Mouse (Mus musculus) heart, embryonic 14.5 days (tissue): ENCODE data around the gene Adrb1. TPM values are rescaled to one million over a fixed set of nuclear protein-coding genes. Genes with fewer than 3 reads are reported as not detected.
A peak's percentile ranks its signal among the peaks of the same experiment; 100 is the strongest.

Experiments
- ATAC-seq: fragments of 200-750 bp; cut with Nextera tagmentation; 2 replicates; pipeline ENCODE4 v1.8.0; 2017; ENCODE audit warnings: low read depth, moderate TSS enrichment; ENCODE audit not compliant: insufficient number of reproducible peaks, insufficient read depth, low FRiP score
- H3K27ac ChIP-seq, 2 experiments: fragments of 200-500 bp in 1 of 2; fragments of 300-500 bp in 1 of 2; sonication (generic) in 1 of 2; replicated peaks in 1 of 2; 2 replicates each; pipeline ENCODE4 v1.5.1; 2012 to 2014; ENCODE audit warnings: low read depth in 2 of 2, low read length in 2 of 2, control low read depth in 1 of 2, mild to moderate bottlenecking in 1 of 2, mixed read lengths in 1 of 2; ENCODE audit not compliant: control insufficient read depth in 1 of 2, insufficient read depth in 1 of 2
- H3K27me3 ChIP-seq: fragments of 300-500 bp; sonication (generic); 2 replicates; pipeline ENCODE4 v1.6.1; 2014; ENCODE audit warnings: mild to moderate bottlenecking, low read length, control low read depth; ENCODE audit not compliant: control insufficient read depth, insufficient read depth
- H3K36me3 ChIP-seq: fragments of 300-500 bp; sonication (generic); 2 replicates; pipeline ENCODE4 v1.6.1; 2014; ENCODE audit warnings: mild to moderate bottlenecking, control low read depth, low read length, mixed read lengths; ENCODE audit not compliant: control insufficient read depth, insufficient read depth
- H3K4me1 ChIP-seq, 2 experiments: fragments of 200-500 bp in 1 of 2; fragments of 300-500 bp in 1 of 2; sonication (generic) in 1 of 2; 2 replicates each; pipeline ENCODE4 v1.6.1; 2012 to 2014; ENCODE audit warnings: low read length in 2 of 2, control low read depth in 1 of 2, mixed read lengths in 1 of 2; ENCODE audit not compliant: control insufficient read depth in 2 of 2, insufficient read depth in 2 of 2
- H3K4me2 ChIP-seq: fragments of 300-500 bp; sonication (generic); 2 replicates; pipeline ENCODE4 v1.6.1; 2014; ENCODE audit warnings: mild to moderate bottlenecking, low read length
- H3K4me3 ChIP-seq, 2 experiments: fragments of 200-500 bp in 1 of 2; fragments of 300-500 bp in 1 of 2; sonication (generic) in 1 of 2; 2 replicates each; pipeline ENCODE4 v1.5.1; 2012 to 2014; ENCODE audit warnings: low read length in 2 of 2, mild to moderate bottlenecking in 2 of 2, control low read depth in 1 of 2, low read depth in 1 of 2, moderate library complexity in 1 of 2; ENCODE audit not compliant: control insufficient read depth in 1 of 2, insufficient read depth in 1 of 2
- H3K9ac ChIP-seq: fragments of 300-500 bp; sonication (generic); 2 replicates; pipeline ENCODE4 v1.6.1; 2014; ENCODE audit warnings: mild to moderate bottlenecking, low read length
- H3K9me3 ChIP-seq: fragments of 300-500 bp; sonication (generic); 2 replicates; pipeline ENCODE4 v1.6.1; 2016; ENCODE audit warnings: low read length, control low read depth; ENCODE audit not compliant: control insufficient read depth
- WGBS: fragments of 180-500 bp; shearing (Covaris S2); extraction: QIAGEN DNeasy Blood & Tissue Kit; methylation state at CpG from one replicate; pipeline ENCODE4 v1.1.7; 2014; 5-methylcytosine and 5-hydroxymethylcytosine counted together
- polyA plus RNA-seq: library from polyadenylated mRNA; unstranded; fragments of >200 nt; fragmentation: Nextera tagmentation; extraction: Ambion mirVana; gene quantifications from 2 replicates; pipeline ENCODE4 v1.2.1, GENCODE M21; 2014

Gene Adrb1
- polyA plus RNA-seq, 1 experiment from 2014 or later: 8.2 TPM

GRCm38 (mm10) chr19:56762686-56763085 is 40.7 kb downstream of the Adrb1 start:
- 97% methylated on average over 4 of the region's 4 CpGs for WGBS
- Histone ChIP-seq H3K27ac (no peak overlapping the region), H3K9ac (no peak overlapping the region), H3K9me3 (no peaks in the 10 kb centered on the region), H3K27me3 (no peaks in the 10 kb centered on the region), H3K4me1 (peaks cover 10 to 29% of the 10 kb centered on the region in 2 experiments), H3K4me2 (no peak overlapping the region), H3K4me3 (no peak overlapping the region), H3K36me3 (no peaks in the 10 kb centered on the region)
- ATAC-seq: no peak

- Histone ChIP-seq H3K4me3 (no peak overlapping the region), H3K36me3 (no peaks in the 10 kb centered on the region), H3K27me3 (no peaks in the 10 kb centered on the region), H3K9ac (no peak overlapping the region), H3K9me3 (no peaks in the 10 kb centered on the region), H3K4me2 (no peak overlapping the region), H3K4me1 (peaks cover 8 to 11% of the 10 kb centered on the region in 2 experiments), H3K27ac (no peak overlapping the region)
- WGBS: 87% methylated on average over 9 of the region's 9 CpGs
- ATAC-seq: no peak
Measured at GRCm38 (mm10) chr19:56769024-56769423, 47.0 kb downstream of the Adrb1 start.

GRCm38 (mm10) chr19:56772158-56772557 is 50.2 kb downstream of the Adrb1 start:
- Histone ChIP-seq H3K4me2 (no peak overlapping the region), H3K4me3 (no peak overlapping the region), H3K4me1 (peaks cover 35 to 38% of the 10 kb centered on the region in 2 experiments), H3K27ac (no peak overlapping the region), H3K9me3 (no peaks in the 10 kb centered on the region), H3K36me3 (no peaks in the 10 kb centered on the region), H3K9ac (no peak overlapping the region), H3K27me3 (no peaks in the 10 kb centered on the region)
- no peak for ATAC-seq
- 80% methylated on average over 7 of the region's 7 CpGs for whole genome bisulfite sequencing

- peaks cover 4% of the 10 kb centered on the region; the same call in 1 of the 2 replicates for H3K27me3 ChIP-seq
- 60% methylated on average over 10 of the region's 10 CpGs for WGBS
- peaks cover 38 to 39% of the 10 kb centered on the region in 2 experiments for H3K4me1 ChIP-seq
- no peaks in the 10 kb centered on the region for H3K9me3 ChIP-seq
- ATAC-seq: no peak
- no peak overlapping the region for H3K4me2 ChIP-seq
- H3K27ac ChIP-seq: peak overlapping the region in 1 of 2 experiments; percentile 89; a peak in 2 of 4 replicates
- H3K36me3 ChIP-seq: no peaks in the 10 kb centered on the region
- H3K9ac ChIP-seq: no peak overlapping the region
- H3K4me3 ChIP-seq: no peak overlapping the region
Measured at GRCm38 (mm10) chr19:56773393-56773971, 51.5 kb downstream of the Adrb1 start.

GRCm38 (mm10) chr19:56774408-56774962 is 52.5 kb downstream of the Adrb1 start:
- ATAC-seq: peak; percentile 72
- peaks cover 38 to 39% of the 10 kb centered on the region in 2 experiments for H3K4me1 ChIP-seq
- H3K9ac ChIP-seq: no peak overlapping the region
- no peaks in the 10 kb centered on the region for H3K36me3 ChIP-seq
- H3K9me3 ChIP-seq: no peaks in the 10 kb centered on the region
- 16% methylated on average over 9 of the region's 9 CpGs for WGBS
- peaks cover 4% of the 10 kb centered on the region; the same call in 1 of the 2 replicates for H3K27me3 ChIP-seq
- peak overlapping the region; percentile 33 for H3K4me2 ChIP-seq
- H3K4me3 ChIP-seq: no peak overlapping the region
- peak overlapping the region; percentile 76 to 89 for H3K27ac ChIP-seq

- Histone ChIP-seq H3K9me3 (no peaks in the 10 kb centered on the region), H3K27me3 (peaks cover 4% of the 10 kb centered on the region; the same call in 1 of the 2 replicates), H3K4me3 (peak overlapping the region; percentile 17 to 23; a peak in 3 of 4 replicates), H3K4me2 (peak overlapping the region; percentile 74), H3K4me1 (peaks cover 38 to 39% of the 10 kb centered on the region in 2 experiments), H3K27ac (peak overlapping the region; percentile 76 to 89; a peak in 2 of 4 replicates), H3K9ac (peak overlapping the region; percentile 64), H3K36me3 (no peaks in the 10 kb centered on the region)
- WGBS: 17% methylated on average over 24 of the region's 24 CpGs
- no peak for ATAC-seq
Measured at GRCm38 (mm10) chr19:56774971-56775892, 53.2 kb downstream of the Adrb1 start.

GRCm38 (mm10) chr19:56775893-56776718 is 54.1 kb downstream of the Adrb1 start:
- WGBS: 9% methylated on average over 18 of the region's 18 CpGs
- no peak for ATAC-seq
- Histone ChIP-seq H3K27ac (no peak overlapping the region), H3K9ac (peak overlapping the region; percentile 64), H3K9me3 (no peaks in the 10 kb centered on the region), H3K36me3 (no peaks in the 10 kb centered on the region), H3K4me3 (peak overlapping the region; percentile 17 to 23), H3K4me1 (peaks cover 38 to 39% of the 10 kb centered on the region in 2 experiments), H3K4me2 (peak overlapping the region; percentile 74), H3K27me3 (peaks cover 4% of the 10 kb centered on the region; the same call in 1 of the 2 replicates)
